Mouse (Mus musculus) kidney, postnatal 14 days (tissue): ENCODE measurements around the gene 4931428F04Rik.
A peak's percentile ranks its signal among the peaks of the same experiment; 100 is the strongest.

Source experiments
- DNase-seq: peaks from one replicate; pipeline ENCODE4 v3.0.0; 2022; ENCODE audit warnings: mixed read lengths

The 4931428F04Rik gene

GRCm38 (mm10) chr8:105289805-105290460 is at the start of gene 4931428F04Rik:
Gene 4931428F04Rik (minus strand): TSS chr8:105289864.
- peak; percentile 42 for DNase-seq

GRCm38 (mm10) chr8:105338992-105339391 is 49.3 kb upstream of the 4931428F04Rik start:
- DNase-seq: no peak

GRCm38 (mm10) chr8:105336373-105337130 is 46.9 kb upstream of the 4931428F04Rik start:
- no peak for DNase-seq

GRCm38 (mm10) chr8:105332523-105332922 is 42.9 kb upstream of the 4931428F04Rik start:
- DNase-seq: no peak

GRCm38 (mm10) chr8:105331931-105332330 is 42.3 kb upstream of the 4931428F04Rik start:
- DNase-seq: no peak

- no peak for DNase-seq
Observed at GRCm38 (mm10) chr8:105331469-105331868, 41.8 kb upstream of the 4931428F04Rik start.

GRCm38 (mm10) chr8:105330325-105330724 is 40.7 kb upstream of the 4931428F04Rik start:
- no peak for DNase-seq

GRCm38 (mm10) chr8:105326968-105327367 is 37.3 kb upstream of the 4931428F04Rik start:
- no peak for DNase-seq

GRCm38 (mm10) chr8:105326141-105326672 is 36.5 kb upstream of the 4931428F04Rik start, which contains the start of the genes Lrrc29 and Tmem208:
Gene Lrrc29 (minus strand): TSS chr8:105326278.
Gene Tmem208 (plus strand): TSS chr8:105326354.
- peak; percentile 98 for DNase-seq

GRCm38 (mm10) chr8:105325641-105326093 is 36.0 kb upstream of the 4931428F04Rik start:
- DNase-seq: no peak

GRCm38 (mm10) chr8:105323183-105323582 is 33.5 kb upstream of the 4931428F04Rik start:
- no peak for DNase-seq

GRCm38 (mm10) chr8:105318662-105319190 is 29.1 kb upstream of the 4931428F04Rik start:
- no peak for DNase-seq

- DNase-seq: no peak
Observed at GRCm38 (mm10) chr8:105317941-105318340, 28.3 kb upstream of the 4931428F04Rik start.

GRCm38 (mm10) chr8:105315073-105315769 is 25.6 kb upstream of the 4931428F04Rik start:
- no peak for DNase-seq

GRCm38 (mm10) chr8:105313622-105314402 is 24.1 kb upstream of the 4931428F04Rik start:
- DNase-seq: no peak

GRCm38 (mm10) chr8:105312891-105313481 is 23.3 kb upstream of the 4931428F04Rik start:
- DNase-seq: no peak

- DNase-seq: no peak
Observed at GRCm38 (mm10) chr8:105311718-105312117, 22.1 kb upstream of the 4931428F04Rik start.

GRCm38 (mm10) chr8:105310118-105310517 is 20.5 kb upstream of the 4931428F04Rik start:
- no peak for DNase-seq

GRCm38 (mm10) chr8:105309142-105309847 is 19.6 kb upstream of the 4931428F04Rik start:
- no peak for DNase-seq

- DNase-seq: no peak
Observed at GRCm38 (mm10) chr8:105308428-105308827, 18.8 kb upstream of the 4931428F04Rik start.

- no peak for DNase-seq
Observed at GRCm38 (mm10) chr8:105307670-105308069, 18.0 kb upstream of the 4931428F04Rik start.
